Mouse (Mus musculus) heart, embryonic 14.5 days (tissue): ENCODE measurements at regions not wholly inside any gene's neighbourhood (a gene's known extent, or its start where the extent isn't known, plus 50 kb on each side); places are given as distances from the start of the nearest gene placed in this dataset.

Source experiments
- ATAC-seq: fragments of 200-750 bp; cut with Nextera tagmentation; 2 replicates; pipeline ENCODE4 v1.8.0; 2017; ENCODE audit warnings: low read depth, moderate TSS enrichment; ENCODE audit not compliant: insufficient number of reproducible peaks, insufficient read depth, low FRiP score
- H3K27ac ChIP-seq, 2 experiments: fragments of 200-500 bp in 1 of 2; fragments of 300-500 bp in 1 of 2; sonication (generic) in 1 of 2; replicated peaks in 1 of 2; 2 replicates each; pipeline ENCODE4 v1.5.1; 2012 to 2014; ENCODE audit warnings: low read depth in 2 of 2, low read length in 2 of 2, control low read depth in 1 of 2, mild to moderate bottlenecking in 1 of 2, mixed read lengths in 1 of 2; ENCODE audit not compliant: control insufficient read depth in 1 of 2, insufficient read depth in 1 of 2
- H3K27me3 ChIP-seq: fragments of 300-500 bp; sonication (generic); 2 replicates; pipeline ENCODE4 v1.6.1; 2014; ENCODE audit warnings: mild to moderate bottlenecking, low read length, control low read depth; ENCODE audit not compliant: control insufficient read depth, insufficient read depth
- H3K36me3 ChIP-seq: fragments of 300-500 bp; sonication (generic); 2 replicates; pipeline ENCODE4 v1.6.1; 2014; ENCODE audit warnings: mild to moderate bottlenecking, control low read depth, low read length, mixed read lengths; ENCODE audit not compliant: control insufficient read depth, insufficient read depth
- H3K4me1 ChIP-seq, 2 experiments: fragments of 200-500 bp in 1 of 2; fragments of 300-500 bp in 1 of 2; sonication (generic) in 1 of 2; 2 replicates each; pipeline ENCODE4 v1.6.1; 2012 to 2014; ENCODE audit warnings: low read length in 2 of 2, control low read depth in 1 of 2, mixed read lengths in 1 of 2; ENCODE audit not compliant: control insufficient read depth in 2 of 2, insufficient read depth in 2 of 2
- H3K4me2 ChIP-seq: fragments of 300-500 bp; sonication (generic); 2 replicates; pipeline ENCODE4 v1.6.1; 2014; ENCODE audit warnings: mild to moderate bottlenecking, low read length
- H3K4me3 ChIP-seq, 2 experiments: fragments of 200-500 bp in 1 of 2; fragments of 300-500 bp in 1 of 2; sonication (generic) in 1 of 2; 2 replicates each; pipeline ENCODE4 v1.5.1; 2012 to 2014; ENCODE audit warnings: low read length in 2 of 2, mild to moderate bottlenecking in 2 of 2, control low read depth in 1 of 2, low read depth in 1 of 2, moderate library complexity in 1 of 2; ENCODE audit not compliant: control insufficient read depth in 1 of 2, insufficient read depth in 1 of 2
- H3K9ac ChIP-seq: fragments of 300-500 bp; sonication (generic); 2 replicates; pipeline ENCODE4 v1.6.1; 2014; ENCODE audit warnings: mild to moderate bottlenecking, low read length
- H3K9me3 ChIP-seq: fragments of 300-500 bp; sonication (generic); 2 replicates; pipeline ENCODE4 v1.6.1; 2016; ENCODE audit warnings: low read length, control low read depth; ENCODE audit not compliant: control insufficient read depth
- WGBS: fragments of 180-500 bp; shearing (Covaris S2); extraction: QIAGEN DNeasy Blood & Tissue Kit; methylation state at CpG from one replicate; pipeline ENCODE4 v1.1.7; 2014; 5-methylcytosine and 5-hydroxymethylcytosine counted together

- Histone ChIP-seq H3K4me1 (peaks cover 2 to 3% of the 10 kb centered on the region in 2 experiments; a peak in 1 of 4 replicates), H3K4me2 (no peak overlapping the region; the same call in 1 of the 2 replicates), H3K27me3 (no peaks in the 10 kb centered on the region), H3K9me3 (no peaks in the 10 kb centered on the region), H3K4me3 (no peak overlapping the region), H3K36me3 (no peaks in the 10 kb centered on the region), H3K9ac (no peak overlapping the region), H3K27ac (no peak overlapping the region)
- no peak for ATAC-seq
- WGBS = 59% methylated on average over 17 of the region's 17 CpGs
These were observed 414.6 kb upstream of the Hnrnpa3 start for GRCm38 (mm10) chr2:75244311-75245033.

DNA sequence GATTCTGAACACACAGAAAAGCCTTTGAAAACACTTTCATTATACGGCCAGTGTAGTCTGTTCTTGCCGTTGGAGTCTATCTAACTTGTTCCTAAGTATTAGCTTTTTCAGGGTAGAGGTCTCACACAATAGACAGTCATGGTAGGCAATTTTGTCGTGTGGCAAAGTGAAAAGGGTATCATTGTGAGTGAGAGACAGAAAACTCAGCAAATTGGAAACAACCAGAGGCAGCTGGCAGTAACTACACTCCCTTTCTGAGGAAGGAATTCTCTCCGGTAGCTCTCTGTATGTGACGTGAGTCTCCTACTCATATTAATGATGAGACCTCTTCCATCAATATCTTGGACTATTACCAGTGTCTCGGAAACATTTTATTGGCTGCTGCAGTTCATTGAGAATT is 413.8 kb upstream of the Hnrnpa3 start:
- Histone ChIP-seq H3K9me3 (no peaks in the 10 kb centered on the region), H3K27ac (no peak overlapping the region), H3K36me3 (no peaks in the 10 kb centered on the region), H3K4me1 (peaks cover 2 to 3% of the 10 kb centered on the region in 2 experiments; a peak in 1 of 4 replicates), H3K4me2 (no peak overlapping the region), H3K27me3 (no peaks in the 10 kb centered on the region), H3K4me3 (no peak overlapping the region), H3K9ac (no peak overlapping the region)
- no peak for ATAC-seq
- 82% methylated on average over 6 of the region's 6 CpGs for WGBS

DNA sequence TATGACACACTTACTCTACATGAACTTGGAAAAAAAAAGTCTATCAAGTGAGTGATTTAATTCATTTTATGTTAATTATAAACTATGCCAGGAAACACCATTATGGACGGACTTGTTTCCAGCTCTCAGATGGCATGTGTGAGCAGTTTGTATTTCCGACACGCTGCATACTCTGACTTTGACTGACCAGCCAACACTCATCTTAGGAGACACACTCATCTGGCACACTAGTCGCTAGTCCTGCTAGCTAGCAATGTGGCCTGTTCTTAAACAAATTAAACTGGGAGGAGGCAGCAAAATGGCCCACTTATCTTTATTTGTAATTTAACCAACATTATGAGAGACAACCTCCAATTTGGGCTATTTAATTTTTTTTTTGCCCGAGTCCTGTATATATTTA is 413.4 kb upstream of the Hnrnpa3 start:
- no peak overlapping the region for H3K4me3 ChIP-seq
- 66% methylated on average over 5 of the region's 5 CpGs for WGBS
- H3K9ac ChIP-seq = no peak overlapping the region

GRCm38 (mm10) chr2:75246082-75246743 is 412.8 kb upstream of the Hnrnpa3 start:
- no peak overlapping the region for H3K27ac ChIP-seq
- H3K27me3 ChIP-seq = no peaks in the 10 kb centered on the region
- H3K4me1 ChIP-seq = peaks cover 2 to 3% of the 10 kb centered on the region in 2 experiments; a peak in 1 of 4 replicates
- H3K36me3 ChIP-seq = no peaks in the 10 kb centered on the region
- ATAC-seq = peak; percentile 31; the same call in 1 of the 2 replicates
- H3K4me3 ChIP-seq = no peak overlapping the region
- no peaks in the 10 kb centered on the region for H3K9me3 ChIP-seq
- H3K4me2 ChIP-seq = peak overlapping the region; percentile 36
- 28% methylated on average over 12 of the region's 12 CpGs for WGBS
- no peak overlapping the region for H3K9ac ChIP-seq

More for the DNA sequence above, 413.4 kb upstream of the Hnrnpa3 start:
- Histone ChIP-seq H3K27ac (no peak overlapping the region), H3K36me3 (no peaks in the 10 kb centered on the region), H3K4me2 (no peak overlapping the region), H3K4me1 (peaks cover 2 to 3% of the 10 kb centered on the region in 2 experiments; a peak in 1 of 4 replicates), H3K27me3 (no peaks in the 10 kb centered on the region), H3K9me3 (no peaks in the 10 kb centered on the region)
- no peak for ATAC-seq

DNA sequence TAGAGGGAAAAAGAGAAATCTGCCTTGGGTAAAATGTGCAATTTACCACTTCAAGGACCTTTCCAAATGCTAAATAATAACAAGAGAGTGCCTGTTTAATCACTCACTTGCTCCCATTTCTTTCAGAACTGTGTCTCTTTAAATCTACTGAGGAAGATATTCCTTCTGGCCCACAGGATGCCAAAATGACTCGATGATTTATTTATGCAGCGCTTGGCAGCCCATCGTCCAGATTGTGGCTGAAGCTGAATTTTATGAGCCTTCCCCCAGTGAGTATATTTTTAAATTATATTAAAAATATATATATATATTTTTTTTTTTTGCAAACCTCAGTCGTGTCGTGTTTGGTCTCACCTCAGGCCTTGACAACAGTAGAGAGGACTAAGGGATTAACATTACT is 410.8 kb upstream of the Hnrnpa3 start:
- Histone ChIP-seq H3K9ac (no peak overlapping the region), H3K27me3 (no peaks in the 10 kb centered on the region), H3K4me2 (no peak overlapping the region), H3K9me3 (no peaks in the 10 kb centered on the region), H3K36me3 (no peaks in the 10 kb centered on the region), H3K27ac (no peak overlapping the region), H3K4me1 (peaks cover 2 to 3% of the 10 kb centered on the region in 2 experiments; a peak in 1 of 4 replicates), H3K4me3 (no peak overlapping the region)
- ATAC-seq = no peak
- WGBS = 58% methylated on average over 5 of the region's 5 CpGs

GRCm38 (mm10) chr2:75250507-75250906 is 408.6 kb upstream of the Hnrnpa3 start:
- WGBS = 79% methylated on average over 1 of the region's 1 CpGs
- no peak overlapping the region for H3K4me3 ChIP-seq
- no peak for ATAC-seq

DNA sequence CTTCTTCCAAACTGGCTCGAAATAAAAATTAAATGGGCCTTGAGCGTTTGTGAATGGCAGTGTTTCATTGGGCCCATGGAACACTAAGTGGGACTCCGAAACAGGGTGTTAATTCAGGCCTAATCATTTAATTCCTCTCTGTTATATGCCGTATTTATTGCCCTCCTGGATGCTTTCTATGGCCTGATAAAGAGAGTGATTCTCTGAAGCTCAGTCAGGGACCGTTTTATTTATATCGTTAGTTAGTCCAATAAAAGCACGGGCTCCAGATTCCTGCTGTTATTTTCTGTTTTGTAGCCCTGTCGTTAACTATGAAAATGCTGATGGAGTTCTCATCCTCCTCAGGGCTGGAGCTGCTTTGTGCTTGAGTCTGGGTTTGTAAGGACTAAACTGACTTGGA is 406.2 kb upstream of the Hnrnpa3 start:
- no peak overlapping the region for H3K4me2 ChIP-seq
- H3K9ac ChIP-seq = no peak overlapping the region
- no peak overlapping the region for H3K4me3 ChIP-seq
- H3K27ac ChIP-seq = no peak overlapping the region
- no peaks in the 10 kb centered on the region for H3K9me3 ChIP-seq
- no peaks in the 10 kb centered on the region for H3K36me3 ChIP-seq
- H3K4me1 ChIP-seq = no peaks in the 10 kb centered on the region
- no peak for ATAC-seq
- H3K27me3 ChIP-seq = no peaks in the 10 kb centered on the region
- WGBS = 84% methylated on average over 8 of the region's 8 CpGs

More at GRCm38 (mm10) chr2:75250507-75250906, 408.6 kb upstream of the Hnrnpa3 start:
- Histone ChIP-seq H3K4me1 (peaks cover 2 to 3% of the 10 kb centered on the region in 2 experiments; a peak in 1 of 4 replicates), H3K9me3 (no peaks in the 10 kb centered on the region), H3K9ac (no peak overlapping the region), H3K27ac (no peak overlapping the region), H3K27me3 (no peaks in the 10 kb centered on the region), H3K4me2 (no peak overlapping the region), H3K36me3 (no peaks in the 10 kb centered on the region)
